Mouse (Mus musculus): ENCODE data around the gene Cux1.

DNA sequence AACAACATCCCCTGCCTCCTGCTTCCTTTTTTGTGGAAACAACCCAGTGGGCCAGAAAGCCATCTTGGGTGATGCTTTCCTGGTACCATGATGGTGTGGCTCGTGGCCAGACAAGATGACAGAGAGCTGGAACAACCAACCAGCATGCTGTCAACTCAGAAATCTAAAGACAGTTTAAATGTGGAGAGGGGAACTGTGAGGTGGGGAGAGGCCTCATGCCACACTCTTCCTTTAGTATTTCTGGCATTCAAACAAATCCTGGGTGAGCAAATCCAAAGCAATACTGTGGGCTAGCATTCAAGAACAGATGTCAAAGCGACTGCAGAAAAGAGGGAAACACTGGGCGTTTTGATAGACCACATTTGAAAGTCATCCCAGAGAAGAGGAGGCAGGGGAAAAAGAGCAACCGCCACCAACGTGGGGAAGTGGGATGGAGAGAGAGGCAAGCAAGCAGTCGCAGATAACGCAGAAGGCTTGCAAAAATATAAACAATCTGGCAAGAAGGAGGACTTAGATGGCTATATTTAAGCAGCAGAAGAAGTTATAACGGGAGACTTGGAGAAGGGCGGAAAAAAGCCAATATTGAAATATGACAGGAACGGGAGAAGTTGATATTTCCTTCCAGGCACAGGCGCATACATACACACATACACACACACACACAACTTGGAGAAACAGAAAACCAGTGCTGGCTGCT, 79.7 kb downstream of the Cux1 start:
- no peak for TF ChIP-seq CTCF (IDR thresholded peaks at IDR 0.05; ENCODE audit: borderline replicate concordance, insufficient read depth, low read depth, low read length)
- TF ChIP-seq POLR2A (IDR thresholded peaks at IDR 0.05; ENCODE audit: borderline replicate concordance, insufficient read depth, low read length) = no peak

All from cerebellum, adult 2 months (tissue).